Mouse (Mus musculus): ENCODE data around the gene Hist1h3e. TPM values are rescaled to one million over a fixed set of nuclear protein-coding genes. Genes with fewer than 3 reads are reported as not detected.
"Not testable (repeated sequence)": the region's sequence is repeated elsewhere in the genome, so short reads cannot be mapped to it uniquely, and the experiment has no call there.

The Hist1h3e gene
- polyA plus RNA-seq (2016; fragmentation: Nextera tagmentation; extraction: Ambion mirVana), result 3.0 and 3.5 TPM in 2 replicates

DNA sequence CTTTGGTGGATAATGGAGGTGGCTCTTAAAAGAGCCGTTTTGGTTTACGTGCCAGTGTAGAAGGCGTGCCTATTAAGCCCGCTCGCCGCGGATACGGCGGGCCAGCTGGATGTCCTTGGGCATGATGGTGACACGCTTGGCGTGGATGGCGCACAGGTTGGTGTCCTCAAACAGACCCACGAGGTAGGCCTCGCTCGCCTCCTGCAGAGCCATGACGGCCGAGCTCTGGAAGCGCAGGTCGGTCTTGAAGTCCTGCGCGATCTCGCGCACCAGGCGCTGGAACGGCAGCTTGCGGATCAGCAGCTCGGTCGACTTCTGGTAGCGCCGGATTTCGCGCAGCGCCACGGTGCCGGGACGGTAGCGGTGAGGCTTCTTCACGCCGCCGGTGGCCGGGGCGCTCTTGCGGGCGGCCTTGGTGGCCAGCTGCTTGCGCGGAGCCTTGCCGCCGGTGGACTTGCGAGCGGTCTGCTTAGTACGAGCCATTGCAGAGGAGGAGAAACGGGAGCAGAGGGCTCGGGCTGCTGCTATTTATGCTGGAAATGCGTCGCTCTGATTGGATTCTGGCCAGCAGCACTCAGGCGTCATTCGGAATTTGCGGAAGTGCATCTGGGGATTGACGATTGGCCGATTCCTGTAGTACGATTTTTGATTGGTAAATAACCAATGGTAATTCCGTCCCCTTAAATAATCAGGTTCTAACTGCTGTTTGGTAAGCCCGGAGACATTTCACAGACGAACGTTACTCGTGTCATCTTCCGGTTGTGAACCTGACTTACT, at the start of gene Hist1h3e:
Gene Hist1h3e (minus strand): TSS at position 487 of the 777 bp plus-strand sequence.
- Histone ChIP-seq H3K27ac (peak within 1 kb of the TSS; percentile 95), H3K4me3 (peak within 1 kb of the TSS; percentile 55)
- WGBS, result under 1% methylated on average over 64 of the region's 67 CpGs
- DNase-seq (ENCODE audit: low spot score), result peak; percentile 98
- H3K4me1 ChIP-seq; H3K9me3 ChIP-seq; H3K36me3 ChIP-seq; H3K27me3 ChIP-seq (ENCODE audit: insufficient read depth, poor library complexity, severe bottlenecking): not testable (repeated sequence)

DNA sequence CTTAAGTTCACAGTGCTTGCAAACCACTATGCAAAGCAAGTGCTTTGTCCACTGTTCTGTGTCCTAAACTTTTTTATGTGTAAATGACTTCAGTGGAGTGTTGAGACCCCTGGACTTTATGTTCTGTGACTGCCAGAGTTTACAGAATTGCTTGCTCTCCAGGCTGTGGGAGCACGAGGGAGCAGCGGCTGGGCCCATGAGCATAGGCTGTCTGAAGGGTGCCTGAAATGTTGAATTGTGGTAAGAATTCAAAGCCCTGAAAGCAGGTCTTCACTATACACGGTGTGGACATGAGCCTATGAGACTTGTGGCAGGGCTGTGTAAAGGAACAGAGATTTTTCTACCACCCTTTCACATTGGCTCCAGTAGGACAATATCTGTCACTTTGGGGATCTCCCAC, 49.5 kb upstream of the Hist1h3e start:
- WGBS, result 91% methylated on average over 3 of the region's 3 CpGs
- no peaks in the 10 kb centered on the region for H3K4me1 ChIP-seq
- H3K36me3 ChIP-seq, result no peaks in the 10 kb centered on the region
- H3K4me3 ChIP-seq, result no peak overlapping the region
- no peak overlapping the region for H3K27ac ChIP-seq
- DNase-seq (ENCODE audit: low spot score), result no peak
- H3K27me3 ChIP-seq (ENCODE audit: insufficient read depth, poor library complexity, severe bottlenecking), result no peaks in the 10 kb centered on the region
- no peaks in the 10 kb centered on the region for H3K9me3 ChIP-seq

DNA sequence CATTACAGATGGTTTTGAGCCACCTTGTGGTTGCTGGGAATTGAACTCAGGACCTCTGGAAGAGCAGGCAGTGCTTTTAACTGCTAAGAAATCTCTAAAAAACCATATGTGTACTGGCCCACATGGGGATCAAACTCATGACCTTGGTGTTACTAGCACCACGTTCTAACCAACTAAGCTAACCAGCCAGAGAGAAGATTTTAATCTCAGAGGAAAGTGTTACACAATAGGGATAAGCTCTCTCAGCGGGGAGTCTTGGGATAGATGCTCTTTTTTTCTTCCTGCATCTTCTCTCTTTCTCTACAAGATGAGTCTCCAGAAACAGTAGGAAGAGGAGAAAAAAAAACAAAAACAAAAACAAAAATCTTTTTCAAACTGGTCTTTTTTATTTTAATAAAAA, 48.2 kb upstream of the Hist1h3e start:
- DNase-seq (ENCODE audit: low spot score), result no peak
- no peaks in the 10 kb centered on the region for H3K9me3 ChIP-seq
- WGBS, result 58% methylated on average over 2 of the region's 2 CpGs
- no peaks in the 10 kb centered on the region for H3K36me3 ChIP-seq
- no peak overlapping the region for H3K27ac ChIP-seq
- no peak overlapping the region for H3K4me3 ChIP-seq
- no peaks in the 10 kb centered on the region for H3K4me1 ChIP-seq
- H3K27me3 ChIP-seq (ENCODE audit: insufficient read depth, poor library complexity, severe bottlenecking), result no peaks in the 10 kb centered on the region

DNA sequence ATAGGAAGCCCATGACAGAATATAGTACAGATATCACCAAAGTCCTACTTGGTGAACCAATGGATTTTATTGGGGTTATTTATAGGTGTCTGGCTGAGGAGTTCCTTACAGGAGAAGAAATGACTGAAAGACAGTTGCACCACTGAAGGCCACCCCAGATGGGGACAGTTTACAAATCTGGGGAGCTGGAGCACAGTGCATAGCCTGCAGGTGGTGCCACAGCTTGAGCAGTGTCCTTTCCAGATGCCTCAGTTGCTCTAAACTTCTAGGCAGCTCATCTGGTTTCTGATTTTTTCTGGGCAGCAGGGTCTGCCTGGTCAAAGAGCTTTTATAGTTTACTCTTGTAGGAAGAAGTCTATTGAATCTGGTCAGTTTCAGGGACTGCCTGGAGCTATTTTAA, 47.7 kb upstream of the Hist1h3e start:
- H3K27me3 ChIP-seq (ENCODE audit: insufficient read depth, poor library complexity, severe bottlenecking), result no peaks in the 10 kb centered on the region
- H3K36me3 ChIP-seq, result no peaks in the 10 kb centered on the region
- H3K27ac ChIP-seq, result no peak overlapping the region
- DNase-seq (ENCODE audit: low spot score), result no peak
- no peaks in the 10 kb centered on the region for H3K9me3 ChIP-seq
- H3K4me3 ChIP-seq, result no peak overlapping the region
- no peaks in the 10 kb centered on the region for H3K4me1 ChIP-seq

- Histone ChIP-seq H3K36me3 (no peaks in the 10 kb centered on the region), H3K4me3 (no peak overlapping the region)
These were observed 47.0 kb upstream of the Hist1h3e start for GRCm38 (mm10) chr13:23609209-23609608.

DNA sequence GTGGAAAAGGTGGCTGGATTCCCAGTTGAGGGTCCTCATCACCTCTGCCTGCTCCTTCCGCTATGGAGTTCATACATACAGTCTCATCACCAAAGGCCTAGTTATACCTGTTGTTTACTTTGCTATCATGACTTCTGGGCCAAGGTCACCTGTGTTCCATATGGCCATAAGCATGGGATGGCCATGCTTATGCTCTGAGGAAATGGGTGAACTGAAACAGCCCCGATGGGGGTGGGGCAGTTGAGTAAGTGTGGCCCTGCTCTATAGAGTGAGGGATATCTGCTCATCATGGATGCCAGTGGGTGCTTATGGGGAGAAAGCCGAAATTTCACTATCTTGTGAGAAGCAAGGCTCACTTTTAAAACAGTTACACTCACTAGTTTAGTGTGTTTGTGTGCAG, 42.9 kb upstream of the Hist1h3e start:
- Histone ChIP-seq H3K36me3 (no peaks in the 10 kb centered on the region), H3K27me3 (ENCODE audit: insufficient read depth, poor library complexity, severe bottlenecking) (no peaks in the 10 kb centered on the region), H3K9me3 (no peaks in the 10 kb centered on the region), H3K27ac (no peak overlapping the region), H3K4me3 (no peak overlapping the region), H3K4me1 (no peaks in the 10 kb centered on the region)
- no peak for DNase-seq (ENCODE audit: low spot score)
- 89% methylated on average over 3 of the region's 3 CpGs for WGBS

More at GRCm38 (mm10) chr13:23609209-23609608, 47.0 kb upstream of the Hist1h3e start:
- Histone ChIP-seq H3K9me3 (no peaks in the 10 kb centered on the region), H3K4me1 (no peaks in the 10 kb centered on the region), H3K27ac (no peak overlapping the region), H3K27me3 (ENCODE audit: insufficient read depth, poor library complexity, severe bottlenecking) (no peaks in the 10 kb centered on the region)
- DNase-seq (ENCODE audit: low spot score), result no peak
- WGBS, result 70% methylated on average over 4 of the region's 4 CpGs

DNA sequence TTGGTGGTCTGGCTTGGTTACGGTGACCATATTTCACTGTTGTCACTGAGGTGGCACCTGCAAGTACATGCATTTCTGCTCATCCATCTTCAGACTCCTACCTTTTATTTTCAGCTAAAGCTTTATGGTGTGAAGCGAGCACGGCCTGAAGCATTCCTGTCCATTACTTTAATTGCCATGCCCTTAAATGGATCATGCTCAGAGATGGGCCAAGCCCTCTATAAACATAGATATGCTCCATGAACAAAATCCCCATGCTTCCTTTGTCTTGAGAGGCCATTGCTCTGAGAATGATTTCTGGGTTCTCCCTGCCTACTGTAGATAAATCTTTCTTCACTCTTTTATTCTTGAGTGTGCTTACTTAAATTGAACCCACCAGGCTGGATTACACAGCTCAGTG, 42.3 kb upstream of the Hist1h3e start:
- 81% methylated on average over 3 of the region's 3 CpGs for WGBS
- no peak for DNase-seq (ENCODE audit: low spot score)
- Histone ChIP-seq H3K27ac (no peak overlapping the region), H3K27me3 (ENCODE audit: insufficient read depth, poor library complexity, severe bottlenecking) (no peaks in the 10 kb centered on the region), H3K4me1 (no peaks in the 10 kb centered on the region), H3K36me3 (no peaks in the 10 kb centered on the region), H3K4me3 (no peak overlapping the region), H3K9me3 (no peaks in the 10 kb centered on the region)

DNA sequence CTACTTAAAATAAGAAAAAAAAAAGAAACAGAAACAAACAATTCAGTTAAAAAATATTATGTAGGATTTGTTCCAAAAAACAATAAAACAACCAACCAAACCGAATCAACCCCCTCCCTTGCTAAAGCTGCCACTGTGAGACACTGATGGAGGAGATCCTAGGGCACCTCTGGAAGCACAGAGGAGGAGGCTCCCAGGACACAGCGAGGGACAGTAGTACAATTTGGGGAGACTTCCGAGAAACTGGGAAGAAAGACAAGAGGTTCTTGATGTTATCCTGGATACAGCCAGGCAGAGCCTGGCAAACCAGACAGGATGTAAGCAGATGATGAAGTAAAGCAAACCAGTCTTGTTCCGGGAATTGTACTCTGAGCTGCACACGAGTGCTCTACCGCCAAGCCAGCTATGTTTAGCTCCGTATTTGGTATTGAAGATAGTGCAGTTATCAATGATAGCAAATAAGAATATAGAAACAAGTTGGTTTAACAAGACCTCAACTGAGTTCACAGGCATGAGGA, 41.1 kb upstream of the Hist1h3e start:
- Histone ChIP-seq H3K9me3 (no peaks in the 10 kb centered on the region), H3K36me3 (no peaks in the 10 kb centered on the region), H3K27me3 (ENCODE audit: insufficient read depth, poor library complexity, severe bottlenecking) (no peaks in the 10 kb centered on the region), H3K4me3 (no peak overlapping the region), H3K4me1 (no peaks in the 10 kb centered on the region), H3K27ac (no peak overlapping the region)
- 60% methylated on average over 7 of the region's 7 CpGs for WGBS
- DNase-seq (ENCODE audit: low spot score), result no peak

GRCm38 (mm10) chr13:23597957-23598356, 35.8 kb upstream of the Hist1h3e start:
- Histone ChIP-seq H3K27me3 (ENCODE audit: insufficient read depth, poor library complexity, severe bottlenecking) (no peaks in the 10 kb centered on the region), H3K9me3 (no peaks in the 10 kb centered on the region), H3K36me3 (no peaks in the 10 kb centered on the region), H3K27ac (no peak overlapping the region), H3K4me1 (peaks cover 8% of the 10 kb centered on the region; the same call in 1 of the 2 replicates), H3K4me3 (no peak overlapping the region)
- DNase-seq (ENCODE audit: low spot score), result peak; percentile 85
- WGBS, result 7% methylated on average over 9 of the region's 9 CpGs

GRCm38 (mm10) chr13:23595622-23596372, 33.6 kb upstream of the Hist1h3e start:
- H3K36me3 ChIP-seq, result no peaks in the 10 kb centered on the region
- no peaks in the 10 kb centered on the region for H3K27me3 ChIP-seq (ENCODE audit: insufficient read depth, poor library complexity, severe bottlenecking)
- 80% methylated on average over 7 of the region's 7 CpGs for WGBS
- no peak overlapping the region for H3K27ac ChIP-seq
- no peak overlapping the region for H3K4me3 ChIP-seq
- H3K9me3 ChIP-seq, result no peaks in the 10 kb centered on the region
- H3K4me1 ChIP-seq, result peaks cover 8% of the 10 kb centered on the region; the same call in 1 of the 2 replicates
- DNase-seq (ENCODE audit: low spot score), result no peak

- DNase-seq (ENCODE audit: low spot score), result no peak
- Histone ChIP-seq H3K4me1 (peaks cover 8% of the 10 kb centered on the region; the same call in 1 of the 2 replicates), H3K4me3 (no peak overlapping the region), H3K27me3 (ENCODE audit: insufficient read depth, poor library complexity, severe bottlenecking) (no peaks in the 10 kb centered on the region), H3K9me3 (no peaks in the 10 kb centered on the region), H3K27ac (no peak overlapping the region), H3K36me3 (no peaks in the 10 kb centered on the region)
- WGBS, result 66% methylated on average over 2 of the region's 2 CpGs
These were observed 33.0 kb upstream of the Hist1h3e start for GRCm38 (mm10) chr13:23595185-23595584.

- no peak for DNase-seq (ENCODE audit: low spot score)
- Histone ChIP-seq H3K9me3 (no peaks in the 10 kb centered on the region), H3K36me3 (no peaks in the 10 kb centered on the region), H3K4me3 (no peak overlapping the region), H3K4me1 (peaks cover 8% of the 10 kb centered on the region; the same call in 1 of the 2 replicates), H3K27ac (0 out of 2 replicates have a peak overlapping the region, but pooled peaks have one; percentile 12), H3K27me3 (ENCODE audit: insufficient read depth, poor library complexity, severe bottlenecking) (no peaks in the 10 kb centered on the region)
- 70% methylated on average over 5 of the region's 5 CpGs for WGBS
These were observed 31.0 kb upstream of the Hist1h3e start for GRCm38 (mm10) chr13:23593051-23593770.
